Mouse (Mus musculus) frontal cortex, postnatal 36 days (tissue): ENCODE results near the gene Dhh.

Experiments
- DNase-seq, 2 experiments: peaks; one replicate each; pipeline ENCODE4 v3.0.0; 2022; ENCODE audit warnings: low spot score in 2 of 2

The Dhh gene

GRCm38 (mm10) chr15:98851229-98851818, 47.0 kb downstream of the Dhh start:
- DNase-seq = no peak

- DNase-seq = no peak
Measured at GRCm38 (mm10) chr15:98850668-98851067, 47.7 kb downstream of the Dhh start.

GRCm38 (mm10) chr15:98849956-98850600, 48.3 kb downstream of the Dhh start:
- no peak for DNase-seq

DNA sequence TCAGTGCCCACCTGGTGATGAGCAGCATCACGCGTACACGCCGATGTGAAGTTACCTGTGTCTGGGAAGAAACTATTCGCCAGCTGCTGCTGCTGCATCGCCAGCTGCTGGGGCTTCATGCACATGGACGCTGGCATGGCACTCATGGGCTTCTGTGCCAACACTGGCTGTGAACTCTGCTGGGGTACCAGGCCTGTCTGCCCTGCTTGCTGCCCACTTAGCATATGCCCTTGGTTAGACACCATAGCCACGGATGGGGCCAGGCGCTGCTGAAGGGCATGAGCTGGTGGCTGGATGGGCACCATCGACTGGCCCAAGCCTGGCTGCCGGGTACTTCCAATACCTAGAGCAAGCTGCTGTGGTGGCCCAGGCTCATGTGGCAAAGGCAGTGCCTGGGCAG, 49.2 kb downstream of the Dhh start:
- no peak for DNase-seq

GRCm38 (mm10) chr15:98846140-98846539, 52.2 kb downstream of the Dhh start:
- DNase-seq = no peak

GRCm38 (mm10) chr15:98845149-98845548, 53.2 kb downstream of the Dhh start:
- no peak for DNase-seq

GRCm38 (mm10) chr15:98843595-98844223, 54.6 kb downstream of the Dhh start:
- no peak for DNase-seq
